Mouse (Mus musculus) spleen, adult 2 months (tissue): Measurements from ENCODE around the gene Nfu1. TPM values are rescaled to one million over a fixed set of nuclear protein-coding genes. Genes with fewer than 3 reads are reported as not detected.

Experiments used
- DNase-seq, 2 experiments: peaks; one replicate each; pipeline versions ENCODE4 v3.0.0 to v3.0.0-alpha.2; 2012 to 2021; ENCODE audit warnings: low spot score in 2 of 2, low read depth in 1 of 2
- H3K27ac ChIP-seq: fragments of 200-500 bp; 2 replicates; pipeline ENCODE4 v1.5.1; 2012; ENCODE audit warnings: low read length, inconsistent platforms; ENCODE audit not compliant: insufficient read depth
- H3K27me3 ChIP-seq: fragments of 200-500 bp; 2 replicates; pipeline ENCODE4 v1.6.1; 2012; ENCODE audit warnings: mild to moderate bottlenecking, moderate library complexity, low read length, inconsistent platforms; ENCODE audit not compliant: control insufficient read depth, insufficient read depth
- H3K36me3 ChIP-seq: fragments of 200-500 bp; 2 replicates; pipeline ENCODE4 v1.6.1; 2012; ENCODE audit warnings: mild to moderate bottlenecking, low read length, inconsistent platforms; ENCODE audit not compliant: control insufficient read depth, insufficient read depth
- H3K4me1 ChIP-seq: fragments of 200-500 bp; 2 replicates; pipeline ENCODE4 v1.6.1; 2011; ENCODE audit warnings: inconsistent platforms; ENCODE audit not compliant: control insufficient read depth, insufficient read depth, insufficient read length
- H3K4me3 ChIP-seq: fragments of 200-500 bp; 2 replicates; pipeline ENCODE4 v1.5.1; 2011; ENCODE audit warnings: mild to moderate bottlenecking, inconsistent platforms; ENCODE audit not compliant: insufficient read depth, insufficient read length; ENCODE audit errors: extremely low read depth
- CTCF ChIP-seq: fragments of 200-500 bp; IDR thresholded peaks from 2 replicates; pipeline ENCODE4 v1.5.1; 2011; ENCODE audit warnings: mild to moderate bottlenecking, inconsistent platforms; ENCODE audit not compliant: insufficient read depth, insufficient read length, insufficient replicate concordance; ENCODE audit errors: extremely low read depth
- POLR2A ChIP-seq: fragments of 200-500 bp; IDR thresholded peaks from 2 replicates; pipeline ENCODE4 v1.6.1; 2011; ENCODE audit warnings: low read depth, low read length, inconsistent platforms
- WGBS: fragments of 180-500 bp; shearing (Covaris S2); methylation state at CpG from one replicate; pipeline ENCODE4 v1.1.7; 2018; 5-methylcytosine and 5-hydroxymethylcytosine counted together
- polyA plus RNA-seq: library from polyadenylated mRNA; depleted of rRNA; stranded (reverse); fragments of >200 nt; gene quantifications from 2 replicates; pipeline ENCODE4 v1.2.3, GENCODE M21; 2012

Gene Nfu1
- polyA plus RNA-seq, 1 experiment = 76.2 TPM

GRCm38 (mm10) chr6:86985314-86986106 lies 23.5 kb upstream of the Nfu1 start:
- Histone ChIP-seq H3K36me3 (peaks cover 4% of the 10 kb centered on the region; the same call in 1 of the 2 replicates), H3K27me3 (no peaks in the 10 kb centered on the region), H3K4me1 (no peaks in the 10 kb centered on the region), H3K4me3 (no peak overlapping the region), H3K27ac (no peak overlapping the region)
- no peak for TF ChIP-seq POLR2A
- no peak for TF ChIP-seq CTCF
- no peak for DNase-seq
- 76% methylated on average over 8 of the region's 8 CpGs for WGBS

- no peaks in the 10 kb centered on the region for H3K4me1 ChIP-seq
These were observed 19.5 kb upstream of the Nfu1 start for GRCm38 (mm10) chr6:86989576-86989975.

GRCm38 (mm10) chr6:86991041-86991440 lies 18.0 kb upstream of the Nfu1 start:
- 92% methylated on average over 3 of the region's 3 CpGs for whole genome bisulfite sequencing
- TF ChIP-seq CTCF (no peak), POLR2A (no peak)
- H3K4me1 ChIP-seq = no peaks in the 10 kb centered on the region

More at GRCm38 (mm10) chr6:86989576-86989975, 19.5 kb upstream of the Nfu1 start:
- WGBS = 92% methylated on average over 6 of the region's 6 CpGs
- Histone ChIP-seq H3K4me3 (no peak overlapping the region), H3K36me3 (0 out of 2 replicates have a peak, but pooled peaks cover 1% of the 10 kb centered on the region), H3K27ac (no peak overlapping the region), H3K27me3 (no peaks in the 10 kb centered on the region)
- no peak for DNase-seq
- TF ChIP-seq CTCF (no peak), POLR2A (no peak)

GRCm38 (mm10) chr6:86992349-86992748 lies 16.7 kb upstream of the Nfu1 start:
- 96% methylated on average over 8 of the region's 8 CpGs for WGBS
- peaks cover 10% of the 10 kb centered on the region for H3K36me3 ChIP-seq
- no peak overlapping the region for H3K27ac ChIP-seq
- DNase-seq = no peak
- H3K4me1 ChIP-seq = no peaks in the 10 kb centered on the region
- H3K27me3 ChIP-seq = no peaks in the 10 kb centered on the region
- TF ChIP-seq CTCF (no peak), POLR2A (no peak)
- H3K4me3 ChIP-seq = no peak overlapping the region

More at GRCm38 (mm10) chr6:86991041-86991440, 18.0 kb upstream of the Nfu1 start:
- no peak for DNase-seq
- Histone ChIP-seq H3K27ac (no peak overlapping the region), H3K36me3 (peaks cover 5% of the 10 kb centered on the region), H3K27me3 (no peaks in the 10 kb centered on the region), H3K4me3 (no peak overlapping the region)

- Histone ChIP-seq H3K4me3 (no peak overlapping the region), H3K27ac (no peak overlapping the region), H3K27me3 (no peaks in the 10 kb centered on the region), H3K36me3 (peaks cover 15% of the 10 kb centered on the region), H3K4me1 (no peaks in the 10 kb centered on the region)
- no peak for TF ChIP-seq POLR2A
- TF ChIP-seq CTCF = no peak
- 32% methylated on average over 4 of the region's 4 CpGs for WGBS
- no peak for DNase-seq
These were observed 14.8 kb upstream of the Nfu1 start for GRCm38 (mm10) chr6:86994254-86994653.

- Histone ChIP-seq H3K27me3 (no peaks in the 10 kb centered on the region), H3K27ac (no peak overlapping the region), H3K4me3 (no peak overlapping the region), H3K36me3 (peaks cover 16% of the 10 kb centered on the region), H3K4me1 (no peaks in the 10 kb centered on the region)
- 90% methylated on average over 5 of the region's 5 CpGs for WGBS
- TF ChIP-seq POLR2A (no peak), CTCF (no peak)
- no peak for DNase-seq
These were observed 12.3 kb upstream of the Nfu1 start for GRCm38 (mm10) chr6:86996629-86997307.
